Mouse (Mus musculus) liver, embryonic 16.5 days (tissue): ENCODE data around the gene Actr3. TPM values are rescaled to one million over a fixed set of nuclear protein-coding genes. Genes with fewer than 3 reads are reported as not detected.
"Not testable (repeated sequence)": the region's sequence is repeated elsewhere in the genome, so short reads cannot be mapped to it uniquely, and the experiment has no call there.

Experiments
- ATAC-seq: fragments of 200-750 bp; cut with Nextera tagmentation; 2 replicates; pipeline ENCODE4 v1.8.0; 2017; ENCODE audit warnings: low read depth, mild to moderate bottlenecking, moderate number of reproducible peaks, moderate library complexity
- H3K27ac ChIP-seq: fragments of 300-500 bp; sonication (generic); 2 replicates; pipeline ENCODE4 v1.5.1; 2014; ENCODE audit warnings: mild to moderate bottlenecking, low read length
- H3K27me3 ChIP-seq: fragments of 300-500 bp; sonication (generic); 2 replicates; pipeline ENCODE4 v1.6.1; 2014; ENCODE audit warnings: low read depth, low read length, mixed read lengths; ENCODE audit not compliant: control insufficient read depth, insufficient read depth
- H3K36me3 ChIP-seq: fragments of 300-500 bp; sonication (generic); 2 replicates; pipeline ENCODE4 v1.6.1; 2014; ENCODE audit warnings: mild to moderate bottlenecking; ENCODE audit not compliant: control insufficient read depth, insufficient read depth
- H3K4me1 ChIP-seq: fragments of 300-500 bp; sonication (generic); 2 replicates; pipeline ENCODE4 v1.6.1; 2014; ENCODE audit warnings: low read depth, low read length, mixed read lengths; ENCODE audit not compliant: control insufficient read depth
- H3K4me2 ChIP-seq: fragments of 300-500 bp; sonication (generic); 2 replicates; pipeline ENCODE4 v1.6.1; 2014; ENCODE audit warnings: low read depth, low read length, mixed read lengths
- H3K4me3 ChIP-seq: fragments of 300-500 bp; sonication (generic); 2 replicates; pipeline ENCODE4 v1.5.1; 2014; ENCODE audit warnings: low read depth, mild to moderate bottlenecking, low read length
- H3K9ac ChIP-seq: fragments of 300-500 bp; sonication (generic); 2 replicates; pipeline ENCODE4 v1.6.1; 2014; ENCODE audit warnings: low read depth, low read length
- H3K9me3 ChIP-seq: fragments of 300-500 bp; sonication (generic); replicated peaks from 2 replicates; pipeline ENCODE4 v1.6.1; 2016; ENCODE audit warnings: low read length; ENCODE audit not compliant: control insufficient read depth
- WGBS: fragments of 180-500 bp; shearing (Covaris S2); extraction: QIAGEN DNeasy Blood & Tissue Kit; methylation state at CpG from one replicate; pipeline ENCODE4 v1.1.7; 2014; ENCODE audit not compliant: insufficient replicate concordance; 5-methylcytosine and 5-hydroxymethylcytosine counted together
- polyA plus RNA-seq: library from polyadenylated mRNA; unstranded; fragments of >200 nt; fragmentation: Nextera tagmentation; extraction: Ambion mirVana; gene quantifications from 2 replicates; pipeline ENCODE4 v1.2.1, GENCODE M21; 2015

Gene Actr3
- polyA plus RNA-seq, 1 experiment from 2014 or later: 123 TPM

DNA sequence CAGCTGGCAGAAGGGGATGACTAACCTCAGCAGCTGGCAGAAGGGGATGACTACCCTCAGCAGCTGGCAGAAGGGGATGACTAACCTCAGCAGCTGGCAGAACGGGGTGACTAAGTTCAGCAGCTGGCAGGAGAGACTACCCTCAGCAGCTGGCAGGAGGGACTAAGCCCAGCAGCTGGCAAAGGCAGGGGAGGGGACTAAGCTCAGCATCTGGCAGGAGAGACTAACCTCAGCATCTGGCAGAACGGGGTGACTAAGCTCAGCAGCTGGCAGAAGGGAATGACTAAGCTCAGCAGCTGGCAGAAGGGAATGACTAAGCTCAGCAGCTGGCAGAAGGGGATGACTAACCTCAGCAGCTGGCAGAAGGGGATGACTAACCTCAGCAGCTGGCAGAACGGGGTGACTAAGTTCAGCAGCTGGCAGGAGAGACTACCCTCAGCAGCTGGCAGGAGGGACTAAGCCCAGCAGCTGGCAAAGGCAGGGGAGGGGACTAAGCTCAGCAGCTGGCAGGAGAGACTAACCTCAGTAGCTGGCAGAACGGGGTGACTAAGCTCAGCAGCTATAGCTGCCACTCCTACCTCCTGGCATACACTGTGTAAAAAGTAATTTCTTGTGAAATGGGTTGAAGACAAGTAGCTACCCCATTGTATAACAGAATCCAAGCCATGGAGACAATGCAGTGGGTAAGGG, 45.3 kb downstream of the Actr3 start:
- WGBS: 54% methylated on average over 4 of the region's 4 CpGs
- H3K4me2 ChIP-seq, ATAC-seq, H3K4me3 ChIP-seq, H3K9me3 ChIP-seq, H3K27me3 ChIP-seq, H3K4me1 ChIP-seq, H3K9ac ChIP-seq, H3K36me3 ChIP-seq, H3K27ac ChIP-seq: not testable (repeated sequence)

DNA sequence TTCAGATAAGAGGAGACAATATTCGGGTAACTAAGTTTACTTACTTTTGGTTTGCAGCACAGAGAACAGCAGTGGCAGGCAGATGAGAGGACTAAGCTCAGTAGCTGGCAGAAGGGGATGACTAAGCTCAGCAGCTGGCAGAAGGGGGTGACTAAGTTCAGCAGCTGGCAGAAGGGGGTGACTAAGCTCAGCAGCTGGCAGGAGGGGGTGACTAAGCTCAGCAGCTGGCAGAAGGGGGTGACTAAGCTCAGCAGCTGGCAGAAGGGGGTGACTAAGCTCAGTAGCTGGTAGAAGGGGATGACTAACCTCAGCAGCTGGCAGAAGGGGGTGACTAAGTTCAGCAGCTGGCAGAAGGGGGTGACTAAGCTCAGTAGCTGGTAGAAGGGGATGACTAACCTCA, 45.9 kb downstream of the Actr3 start:
- H3K36me3 ChIP-seq, H3K4me1 ChIP-seq, H3K27ac ChIP-seq, H3K9ac ChIP-seq, H3K27me3 ChIP-seq, H3K9me3 ChIP-seq, ATAC-seq, H3K4me3 ChIP-seq, H3K4me2 ChIP-seq: not testable (repeated sequence)
- 43% methylated on average over 1 of the region's 1 CpGs for WGBS

DNA sequence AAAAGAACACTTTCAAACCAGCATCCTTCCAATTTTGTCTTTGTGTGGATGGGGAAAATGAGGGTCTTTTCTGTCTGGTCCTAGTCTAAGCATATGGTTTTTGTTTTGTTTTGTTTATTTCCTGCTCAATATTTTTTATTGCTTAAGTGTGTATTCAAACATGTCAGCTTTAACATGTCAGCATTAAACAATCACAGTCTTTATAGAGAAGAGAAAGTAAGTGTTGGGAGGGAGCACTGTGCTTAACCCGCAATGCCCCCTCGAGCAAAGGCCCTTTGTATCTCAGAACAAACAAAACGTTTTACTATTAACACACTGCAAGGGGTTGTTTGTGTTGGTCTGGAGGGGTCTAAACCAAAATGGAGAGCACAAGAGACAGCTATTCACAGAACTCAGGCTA, 47.2 kb downstream of the Actr3 start:
- no peak overlapping the region for H3K9ac ChIP-seq
- 44% methylated on average over 3 of the region's 3 CpGs for WGBS
- ATAC-seq: no peak
- no peaks in the 10 kb centered on the region for H3K27me3 ChIP-seq
- no peaks in the 10 kb centered on the region for H3K9me3 ChIP-seq
- no peak overlapping the region for H3K4me3 ChIP-seq
- H3K27ac ChIP-seq: no peak overlapping the region
- no peak overlapping the region for H3K4me2 ChIP-seq
- H3K36me3 ChIP-seq: no peaks in the 10 kb centered on the region
- H3K4me1 ChIP-seq: no peaks in the 10 kb centered on the region; the same call in 1 of the 2 replicates

DNA sequence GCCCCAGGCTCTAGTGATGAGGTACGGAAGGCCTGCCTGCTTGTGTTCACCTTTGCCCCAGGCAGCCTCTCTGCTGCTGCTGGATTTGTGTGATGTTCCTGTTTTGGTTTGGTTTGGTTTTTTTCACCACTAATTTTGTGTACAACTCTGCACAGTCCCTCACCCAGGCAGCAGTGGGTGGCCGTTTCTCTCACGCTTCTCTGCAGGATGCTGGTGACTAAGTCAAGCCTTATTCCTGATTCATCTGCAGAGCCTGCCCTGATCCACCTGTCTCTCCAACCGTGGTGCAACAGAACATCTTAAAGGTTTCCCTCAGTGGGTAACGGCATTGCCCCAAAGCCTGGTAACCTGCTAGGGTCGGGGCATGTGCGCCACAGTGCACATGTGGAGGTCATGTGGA, 49.3 kb downstream of the Actr3 start:
- peak; percentile 45; the same call in 1 of the 2 replicates for ATAC-seq
- H3K36me3 ChIP-seq: no peaks in the 10 kb centered on the region
- H3K4me2 ChIP-seq: no peak overlapping the region
- no peaks in the 10 kb centered on the region for H3K27me3 ChIP-seq
- no peak overlapping the region for H3K9ac ChIP-seq
- no peak overlapping the region for H3K27ac ChIP-seq
- 60% methylated on average over 7 of the region's 7 CpGs for WGBS
- H3K9me3 ChIP-seq: no peaks in the 10 kb centered on the region
- H3K4me3 ChIP-seq: no peak overlapping the region
- H3K4me1 ChIP-seq: no peaks in the 10 kb centered on the region; the same call in 1 of the 2 replicates

DNA sequence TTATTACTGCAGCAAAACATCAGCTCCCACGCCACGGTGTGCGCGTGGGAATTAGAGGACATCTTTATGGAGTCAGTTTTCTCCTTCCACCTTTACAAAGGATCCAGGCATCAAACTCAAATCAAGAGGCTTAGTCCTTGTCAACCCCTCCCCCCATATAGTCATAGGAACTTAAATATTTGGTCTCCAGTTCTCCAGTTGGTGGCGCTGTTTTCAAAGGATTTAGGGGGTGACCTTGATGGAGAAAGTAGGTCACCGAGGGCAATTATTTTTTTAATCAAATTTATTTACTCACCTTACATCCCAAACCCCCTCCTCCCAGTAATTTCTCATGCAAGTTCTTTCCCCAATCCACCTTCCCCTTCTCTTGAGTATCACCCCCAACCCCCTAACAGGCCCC, 52.9 kb downstream of the Actr3 start:
- H3K27me3 ChIP-seq: no peaks in the 10 kb centered on the region
- WGBS: 56% methylated on average over 6 of the region's 6 CpGs
- no peaks in the 10 kb centered on the region for H3K36me3 ChIP-seq
- H3K27ac ChIP-seq: no peak overlapping the region
- no peak for ATAC-seq
- H3K9ac ChIP-seq: no peak overlapping the region
- no peaks in the 10 kb centered on the region; the same call in 1 of the 2 replicates for H3K4me1 ChIP-seq
- H3K4me3 ChIP-seq: no peak overlapping the region
- H3K4me2 ChIP-seq: no peak overlapping the region
- H3K9me3 ChIP-seq: no peaks in the 10 kb centered on the region

DNA sequence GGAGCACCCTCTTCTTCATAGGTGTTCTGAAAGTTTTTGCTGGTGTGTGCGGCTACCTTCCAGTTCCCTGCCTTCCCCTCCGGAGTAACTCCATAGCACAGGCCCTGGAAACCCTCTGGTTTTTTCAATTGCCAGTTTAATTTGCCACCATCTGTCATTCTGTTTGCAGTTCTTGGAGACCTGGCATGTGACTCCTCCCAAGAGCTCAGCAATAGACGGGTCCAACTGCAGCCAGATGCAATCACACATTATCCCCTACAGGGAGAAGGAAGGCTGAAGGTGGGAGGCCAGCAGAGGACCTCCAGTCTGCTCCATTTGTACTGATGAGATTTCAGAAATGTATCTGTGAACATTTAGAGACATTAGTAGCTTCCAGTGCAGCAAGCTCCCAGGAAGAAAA, 56.6 kb downstream of the Actr3 start:
- H3K36me3 ChIP-seq: no peaks in the 10 kb centered on the region
- no peaks in the 10 kb centered on the region for H3K27me3 ChIP-seq
- H3K4me3 ChIP-seq: no peak overlapping the region
- H3K4me2 ChIP-seq: no peak overlapping the region
- H3K9me3 ChIP-seq: no peaks in the 10 kb centered on the region
- no peak overlapping the region for H3K9ac ChIP-seq
- 63% methylated on average over 3 of the region's 3 CpGs for WGBS
- no peaks in the 10 kb centered on the region for H3K4me1 ChIP-seq
- no peak for ATAC-seq
- no peak overlapping the region for H3K27ac ChIP-seq

DNA sequence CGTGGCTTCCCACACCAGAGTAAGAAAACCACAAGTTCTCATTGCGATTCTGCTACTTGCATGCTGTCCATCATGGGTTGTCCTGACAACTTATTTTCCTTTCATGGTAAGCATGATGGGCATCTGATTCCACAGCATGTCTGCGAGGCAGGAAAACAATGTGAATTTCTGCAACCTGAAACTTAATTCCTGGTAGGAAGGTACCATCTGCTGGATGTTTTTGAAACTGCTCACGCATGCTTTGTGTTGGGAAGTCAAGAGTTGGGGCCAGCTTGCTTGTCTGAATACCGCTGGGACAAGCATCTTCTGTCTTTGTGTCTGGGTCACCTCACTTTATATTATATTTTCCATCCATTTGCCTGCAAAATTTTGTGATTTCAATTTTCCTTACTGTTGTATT, 62.7 kb downstream of the Actr3 start:
- H3K4me1 ChIP-seq: no peaks in the 10 kb centered on the region
- no peaks in the 10 kb centered on the region for H3K36me3 ChIP-seq
- no peaks in the 10 kb centered on the region for H3K9me3 ChIP-seq
- H3K4me3 ChIP-seq: no peak overlapping the region
- no peak overlapping the region for H3K4me2 ChIP-seq
- no peak overlapping the region for H3K27ac ChIP-seq
- H3K9ac ChIP-seq: no peak overlapping the region
- H3K27me3 ChIP-seq: no peaks in the 10 kb centered on the region
- 38% methylated on average over 5 of the region's 5 CpGs for WGBS
- ATAC-seq: no peak

DNA sequence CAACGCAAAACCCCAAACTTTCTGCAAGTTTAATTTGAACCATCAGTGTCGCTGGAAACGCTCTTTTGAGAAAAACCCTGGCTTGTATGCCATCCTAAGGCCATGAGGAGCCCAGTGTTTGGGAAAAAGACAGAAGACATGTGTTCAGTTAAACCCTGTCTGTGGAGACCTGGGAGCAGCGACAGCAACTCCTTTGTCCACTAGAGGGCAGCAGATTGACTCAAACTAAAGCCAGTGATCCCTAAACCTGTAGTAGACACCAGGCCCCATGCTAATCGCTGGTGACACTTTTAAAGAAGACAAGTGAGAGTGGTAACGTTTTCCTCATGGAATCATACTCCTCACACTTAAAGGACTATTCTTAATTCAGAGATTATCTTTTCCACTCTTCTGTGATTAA, 64.7 kb downstream of the Actr3 start:
- no peaks in the 10 kb centered on the region for H3K27me3 ChIP-seq
- no peak overlapping the region for H3K4me2 ChIP-seq
- no peak overlapping the region for H3K27ac ChIP-seq
- H3K9ac ChIP-seq: no peak overlapping the region
- no peak for ATAC-seq
- no peaks in the 10 kb centered on the region for H3K9me3 ChIP-seq
- no peak overlapping the region for H3K4me3 ChIP-seq
- H3K36me3 ChIP-seq: no peaks in the 10 kb centered on the region
- 28% methylated on average over 6 of the region's 6 CpGs for WGBS
- no peaks in the 10 kb centered on the region for H3K4me1 ChIP-seq

DNA sequence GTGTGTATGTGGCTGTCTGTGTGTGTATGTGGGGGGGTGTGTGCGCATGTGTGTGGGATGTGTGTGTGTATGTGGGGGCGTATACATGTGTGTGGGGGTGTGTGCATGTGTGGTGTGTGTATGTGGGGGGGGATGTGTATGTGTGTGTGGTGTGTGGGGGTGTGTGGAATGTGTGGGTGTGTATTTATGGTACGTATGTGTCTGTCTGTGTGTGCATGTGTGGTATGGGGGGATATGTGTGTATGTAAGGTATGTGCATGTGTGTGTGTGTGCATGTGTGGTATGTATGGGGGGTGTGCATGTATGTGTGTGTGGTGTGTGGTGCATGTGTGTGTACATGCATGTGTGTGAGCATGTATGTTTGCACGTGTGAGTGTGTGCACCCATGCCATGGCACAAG, 70.0 kb downstream of the Actr3 start:
- Histone ChIP-seq H3K9me3 (no peaks in the 10 kb centered on the region), H3K4me2 (no peak overlapping the region), H3K4me1 (no peaks in the 10 kb centered on the region), H3K27ac (no peak overlapping the region), H3K36me3 (no peaks in the 10 kb centered on the region), H3K4me3 (no peak overlapping the region), H3K27me3 (no peaks in the 10 kb centered on the region), H3K9ac (no peak overlapping the region)
- no peak for ATAC-seq
- 58% methylated on average over 4 of the region's 4 CpGs for WGBS
